Mouse (Mus musculus): Measurements from ENCODE around the gene Nrtn. TPM values are rescaled to one million over a fixed set of nuclear protein-coding genes. Genes with fewer than 3 reads are reported as not detected.

Nrtn gene
- polyA plus RNA-seq, 1 experiment = 7.8 TPM

- TF ChIP-seq CTCF (IDR thresholded peaks at IDR 0.05; ENCODE audit: control insufficient read depth, insufficient read depth, insufficient replicate concordance, low read depth, low read length) (no peak), POLR2A (IDR thresholded peaks at IDR 0.05; ENCODE audit: control insufficient read depth, low read depth, low read length) (peak; percentile 53; the same call in 1 of the 2 replicates)
- H3K27me3 ChIP-seq (ENCODE audit: control insufficient read depth, insufficient read depth, low read length) = no peaks in the 10 kb centered on the region
- H3K27ac ChIP-seq (ENCODE audit: control insufficient read depth, insufficient read depth, low read depth, low read length) = no peak overlapping the region; the same call in 1 of the 2 replicates
- peaks cover 46% of the 10 kb centered on the region for H3K4me1 ChIP-seq (ENCODE audit: control insufficient read depth, insufficient read depth, low read length)
- H3K4me3 ChIP-seq (ENCODE audit: control insufficient read depth, low read depth, low read length) = peak overlapping the region; percentile 80
- no peaks in the 10 kb centered on the region for H3K36me3 ChIP-seq (ENCODE audit: control insufficient read depth, insufficient read depth, low read length)
These were observed 4.7 kb upstream of the Nrtn start for GRCm38 (mm10) chr17:56761991-56762410.

GRCm38 (mm10) chr17:56761077-56761476 lies 3.7 kb upstream of the Nrtn start:
- TF ChIP-seq POLR2A (IDR thresholded peaks at IDR 0.05; ENCODE audit: control insufficient read depth, low read depth, low read length) (no peak), CTCF (IDR thresholded peaks at IDR 0.05; ENCODE audit: control insufficient read depth, insufficient read depth, insufficient replicate concordance, low read depth, low read length) (no peak)
- H3K4me1 ChIP-seq (ENCODE audit: control insufficient read depth, insufficient read depth, low read length) = peaks cover 50% of the 10 kb centered on the region
- no peak overlapping the region for H3K27ac ChIP-seq (ENCODE audit: control insufficient read depth, insufficient read depth, low read depth, low read length)
- no peak overlapping the region for H3K4me3 ChIP-seq (ENCODE audit: control insufficient read depth, low read depth, low read length)
- no peaks in the 10 kb centered on the region for H3K36me3 ChIP-seq (ENCODE audit: control insufficient read depth, insufficient read depth, low read length)
- H3K27me3 ChIP-seq (ENCODE audit: control insufficient read depth, insufficient read depth, low read length) = no peaks in the 10 kb centered on the region

DNA sequence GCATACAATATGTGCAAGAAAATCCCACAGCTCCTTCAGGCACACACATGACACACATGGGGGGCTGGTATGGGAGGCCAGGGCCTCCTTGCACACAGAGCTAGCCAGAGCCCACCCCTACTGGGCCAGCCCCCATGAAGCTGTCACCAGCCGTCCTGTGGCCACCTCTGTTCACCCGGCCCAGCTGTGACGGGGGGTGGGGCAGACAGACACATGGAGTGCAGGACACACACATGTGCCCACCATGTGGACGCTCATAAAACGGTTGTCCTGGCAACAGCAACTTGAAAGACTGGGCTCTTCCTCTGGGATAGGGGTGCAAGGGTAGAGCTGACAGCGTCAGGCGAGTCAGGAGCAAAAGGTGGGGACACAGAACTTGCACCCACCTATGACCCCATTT lies 1.9 kb upstream of the Nrtn start:
- H3K27me3 ChIP-seq (ENCODE audit: control insufficient read depth, insufficient read depth, low read length) = no peaks in the 10 kb centered on the region
- H3K4me1 ChIP-seq (ENCODE audit: control insufficient read depth, insufficient read depth, low read length) = peaks cover 49% of the 10 kb centered on the region
- no peak overlapping the region for H3K4me3 ChIP-seq (ENCODE audit: control insufficient read depth, low read depth, low read length)
- no peak for TF ChIP-seq POLR2A (IDR thresholded peaks at IDR 0.05; ENCODE audit: control insufficient read depth, low read depth, low read length)
- no peak for TF ChIP-seq CTCF (IDR thresholded peaks at IDR 0.05; ENCODE audit: control insufficient read depth, insufficient read depth, insufficient replicate concordance, low read depth, low read length)
- H3K36me3 ChIP-seq (ENCODE audit: control insufficient read depth, insufficient read depth, low read length) = no peaks in the 10 kb centered on the region
- no peak overlapping the region for H3K27ac ChIP-seq (ENCODE audit: control insufficient read depth, insufficient read depth, low read depth, low read length)

- no peak overlapping the region for H3K27ac ChIP-seq (ENCODE audit: control insufficient read depth, insufficient read depth, low read depth, low read length)
- H3K4me1 ChIP-seq (ENCODE audit: control insufficient read depth, insufficient read depth, low read length) = peaks cover 49% of the 10 kb centered on the region
- no peaks in the 10 kb centered on the region for H3K27me3 ChIP-seq (ENCODE audit: control insufficient read depth, insufficient read depth, low read length)
- no peaks in the 10 kb centered on the region for H3K36me3 ChIP-seq (ENCODE audit: control insufficient read depth, insufficient read depth, low read length)
- H3K4me3 ChIP-seq (ENCODE audit: control insufficient read depth, low read depth, low read length) = no peak overlapping the region
- TF ChIP-seq POLR2A (IDR thresholded peaks at IDR 0.05; ENCODE audit: control insufficient read depth, low read depth, low read length) (no peak), CTCF (IDR thresholded peaks at IDR 0.05; ENCODE audit: control insufficient read depth, insufficient read depth, insufficient replicate concordance, low read depth, low read length) (peak; percentile 54; the same call in 1 of the 2 replicates)
These were observed 802 bp upstream of the Nrtn start for GRCm38 (mm10) chr17:56758132-56758531.

GRCm38 (mm10) chr17:56756703-56757399 lies 479 bp downstream of the Nrtn start:
- Histone ChIP-seq H3K4me3 (ENCODE audit: control insufficient read depth, low read depth, low read length) (peak overlapping the region; percentile 56), H3K4me1 (ENCODE audit: control insufficient read depth, insufficient read depth, low read length) (peaks cover 42% of the 10 kb centered on the region), H3K36me3 (ENCODE audit: control insufficient read depth, insufficient read depth, low read length) (no peaks in the 10 kb centered on the region), H3K27me3 (ENCODE audit: control insufficient read depth, insufficient read depth, low read length) (no peaks in the 10 kb centered on the region), H3K27ac (ENCODE audit: control insufficient read depth, insufficient read depth, low read depth, low read length) (no peak overlapping the region)
- TF ChIP-seq POLR2A (IDR thresholded peaks at IDR 0.05; ENCODE audit: control insufficient read depth, low read depth, low read length) (no peak), CTCF (IDR thresholded peaks at IDR 0.05; ENCODE audit: control insufficient read depth, insufficient read depth, insufficient replicate concordance, low read depth, low read length) (no peak)

DNA sequence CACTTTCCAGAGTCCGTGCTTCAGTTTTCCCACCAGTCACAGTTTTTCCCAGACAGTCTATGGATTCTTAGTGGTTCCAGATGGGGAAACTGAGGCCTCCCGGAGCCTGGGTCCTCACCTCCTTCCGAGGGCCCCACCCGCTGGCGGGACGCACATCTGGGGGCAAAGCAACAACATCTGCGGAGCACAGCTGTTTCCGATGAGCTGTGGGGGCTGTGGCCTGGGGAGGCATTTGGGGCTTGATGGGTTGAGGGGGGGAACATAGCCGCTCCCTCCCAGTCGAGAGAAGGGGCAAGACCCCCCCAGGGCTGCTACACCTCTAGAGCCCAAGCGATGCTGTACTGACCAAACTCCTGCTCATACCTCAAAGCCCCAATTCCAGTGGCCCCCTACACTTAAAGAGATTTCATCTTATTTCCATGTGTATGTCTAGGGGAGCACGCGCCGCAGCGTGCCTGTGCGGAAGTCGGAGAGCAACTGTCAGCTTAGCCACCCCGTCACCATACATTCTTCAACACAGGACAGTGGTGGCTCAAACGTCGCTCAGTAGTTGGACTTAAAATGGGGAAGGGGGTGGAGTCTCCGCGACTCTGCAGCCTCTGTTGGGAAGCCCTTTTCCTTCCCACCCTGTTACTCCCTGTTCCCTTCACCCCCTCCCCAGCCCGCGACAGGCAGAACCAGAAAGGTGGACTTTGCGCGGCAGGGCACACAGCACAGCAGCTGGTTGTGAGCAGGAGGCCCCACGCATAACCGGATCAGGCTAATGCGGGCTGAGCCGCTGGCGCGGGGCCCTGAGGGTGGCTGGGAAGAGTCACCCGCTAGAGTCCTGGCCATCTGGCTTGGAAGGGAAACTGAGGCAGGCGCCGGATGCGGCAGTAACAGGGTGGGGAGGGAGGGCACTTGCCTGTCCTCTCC lies 2.8 kb downstream of the Nrtn start:
- Histone ChIP-seq H3K36me3 (ENCODE audit: control insufficient read depth, insufficient read depth, low read length) (no peaks in the 10 kb centered on the region), H3K4me1 (ENCODE audit: control insufficient read depth, insufficient read depth, low read length) (peaks cover 43% of the 10 kb centered on the region), H3K4me3 (ENCODE audit: control insufficient read depth, low read depth, low read length) (peak overlapping the region; percentile 72), H3K27ac (ENCODE audit: control insufficient read depth, insufficient read depth, low read depth, low read length) (no peak overlapping the region), H3K27me3 (ENCODE audit: control insufficient read depth, insufficient read depth, low read length) (no peaks in the 10 kb centered on the region)
- no peak for TF ChIP-seq CTCF (IDR thresholded peaks at IDR 0.05; ENCODE audit: control insufficient read depth, insufficient read depth, insufficient replicate concordance, low read depth, low read length)
- TF ChIP-seq POLR2A (IDR thresholded peaks at IDR 0.05; ENCODE audit: control insufficient read depth, low read depth, low read length) = peak; percentile 49; the same call in 1 of the 2 replicates

GRCm38 (mm10) chr17:56753452-56753851 lies 3.9 kb downstream of the Nrtn start:
- H3K4me3 ChIP-seq (ENCODE audit: control insufficient read depth, low read depth, low read length) = no peak overlapping the region
- peaks cover 40% of the 10 kb centered on the region for H3K4me1 ChIP-seq (ENCODE audit: control insufficient read depth, insufficient read depth, low read length)
- H3K36me3 ChIP-seq (ENCODE audit: control insufficient read depth, insufficient read depth, low read length) = no peaks in the 10 kb centered on the region
- H3K27me3 ChIP-seq (ENCODE audit: control insufficient read depth, insufficient read depth, low read length) = no peaks in the 10 kb centered on the region
- H3K27ac ChIP-seq (ENCODE audit: control insufficient read depth, insufficient read depth, low read depth, low read length) = no peak overlapping the region
- TF ChIP-seq POLR2A (IDR thresholded peaks at IDR 0.05; ENCODE audit: control insufficient read depth, low read depth, low read length) (no peak), CTCF (IDR thresholded peaks at IDR 0.05; ENCODE audit: control insufficient read depth, insufficient read depth, insufficient replicate concordance, low read depth, low read length) (no peak)

All from testis, adult 2 months (tissue).